Mouse (Mus musculus) megakaryocyte, embryonic 14.5 days (primary cell): Measurements from ENCODE around the gene Pds5b.

Experiments
- FLI1 ChIP-seq: IDR thresholded peaks from 2 replicates; pipeline ENCODE4 v1.6.1; 2012; ENCODE audit warnings: low read length, inconsistent platforms, mixed read lengths
- GATA1 ChIP-seq: IDR thresholded peaks from 3 replicates; pipeline ENCODE4 v1.6.1; 2012; ENCODE audit warnings: mixed read lengths, low read length, inconsistent platforms, borderline replicate concordance

GRCm38 (mm10) chr5:150773083-150773482, 99.5 kb downstream of the Pds5b start:
- TF ChIP-seq GATA1 (no peak), FLI1 (no peak)
